Mouse (Mus musculus): ENCODE results near the gene Aanat. TPM values are rescaled to one million over a fixed set of nuclear protein-coding genes. Genes with fewer than 3 reads are reported as not detected.

Gene Aanat
- polyA plus RNA-seq, 1 experiment from 2014 or later = not detected

DNA sequence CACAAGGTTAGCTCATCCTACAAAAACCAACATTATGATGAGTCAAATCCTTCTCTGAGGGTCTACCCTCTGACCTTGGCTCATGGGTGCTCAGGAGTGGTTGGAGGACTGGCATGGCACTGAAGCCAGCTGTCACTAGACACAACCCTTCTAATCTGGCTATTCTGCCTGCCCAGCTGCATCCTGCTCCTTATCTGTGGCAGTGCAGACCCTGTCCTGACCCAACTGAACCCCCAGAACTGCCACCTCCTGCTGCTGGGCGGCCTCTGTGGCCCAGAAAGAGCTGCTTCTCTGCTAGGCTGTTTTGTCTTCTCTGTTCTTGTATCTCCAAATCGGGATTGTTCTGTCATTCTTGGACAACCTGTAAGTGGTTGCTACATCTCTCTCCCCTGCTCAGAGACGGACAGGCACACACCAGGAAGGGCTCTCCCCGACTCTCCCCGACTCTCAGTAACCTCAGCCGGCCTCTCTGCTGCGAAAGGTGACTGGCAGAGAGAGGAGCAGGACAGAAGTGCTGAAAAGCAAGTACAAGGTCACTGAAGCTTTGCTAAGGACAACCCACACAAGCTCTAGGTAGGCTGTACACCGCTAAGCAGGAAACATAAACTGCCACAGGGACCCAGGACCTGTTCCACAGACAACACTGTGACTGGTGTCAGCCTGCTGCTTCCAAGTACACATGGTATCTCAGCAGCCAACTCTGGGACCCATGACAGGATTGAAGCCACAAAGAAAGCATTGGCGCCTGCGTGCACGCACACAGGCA lies 36.8 kb upstream of the Aanat start:
- H3K27ac ChIP-seq (ENCODE audit: low read length) = no peak overlapping the region
- no peak; the same call in 1 of the 2 replicates for ATAC-seq (ENCODE audit: insufficient number of reproducible peaks, insufficient read depth, low FRiP score, low read depth)
- 82% methylated on average over 11 of the region's 11 CpGs for WGBS

GRCm38 (mm10) chr11:116550748-116551147 lies 35.5 kb upstream of the Aanat start:
- Histone ChIP-seq H3K4me1 (ENCODE audit: control insufficient read depth, insufficient read depth, low read length) (peaks cover 18% of the 10 kb centered on the region), H3K4me3 (ENCODE audit: low read depth, low read length) (no peak overlapping the region), H3K4me2 (replicated peaks; ENCODE audit: low read depth, low read length) (no peak overlapping the region), H3K27ac (ENCODE audit: low read length) (peak overlapping the region; percentile 48; the same call in 1 of the 2 replicates), H3K27me3 (ENCODE audit: control insufficient read depth, insufficient read depth, low read length) (no peaks in the 10 kb centered on the region), H3K9me3 (ENCODE audit: control insufficient read depth, low read depth, low read length) (no peaks in the 10 kb centered on the region), H3K9ac (replicated peaks; ENCODE audit: low read depth, low read length) (0 out of 2 replicates have a peak overlapping the region, but pooled peaks have one; percentile 18), H3K36me3 (ENCODE audit: control insufficient read depth, insufficient read depth, low read length) (no peaks in the 10 kb centered on the region; the same call in 1 of the 2 replicates)
- no peak for ATAC-seq (ENCODE audit: insufficient number of reproducible peaks, insufficient read depth, low FRiP score, low read depth)
- 39% methylated on average over 7 of the region's 7 CpGs for WGBS

More for the DNA sequence above, 36.8 kb upstream of the Aanat start:
- Histone ChIP-seq H3K27me3 (ENCODE audit: control insufficient read depth, insufficient read depth, low read length) (no peaks in the 10 kb centered on the region), H3K4me1 (ENCODE audit: control insufficient read depth, insufficient read depth, low read length) (peaks cover 18% of the 10 kb centered on the region), H3K9me3 (ENCODE audit: control insufficient read depth, low read depth, low read length) (no peaks in the 10 kb centered on the region), H3K9ac (replicated peaks; ENCODE audit: low read depth, low read length) (no peak overlapping the region), H3K4me3 (ENCODE audit: low read depth, low read length) (no peak overlapping the region), H3K36me3 (ENCODE audit: control insufficient read depth, insufficient read depth, low read length) (peaks cover 10% of the 10 kb centered on the region), H3K4me2 (replicated peaks; ENCODE audit: low read depth, low read length) (no peak overlapping the region)

GRCm38 (mm10) chr11:116552194-116552593 lies 34.0 kb upstream of the Aanat start:
- no peak for ATAC-seq (ENCODE audit: insufficient number of reproducible peaks, insufficient read depth, low FRiP score, low read depth)
- Histone ChIP-seq H3K4me3 (ENCODE audit: low read depth, low read length) (no peak overlapping the region), H3K27me3 (ENCODE audit: control insufficient read depth, insufficient read depth, low read length) (no peaks in the 10 kb centered on the region), H3K9ac (replicated peaks; ENCODE audit: low read depth, low read length) (no peak overlapping the region), H3K4me2 (replicated peaks; ENCODE audit: low read depth, low read length) (no peak overlapping the region), H3K36me3 (ENCODE audit: control insufficient read depth, insufficient read depth, low read length) (no peaks in the 10 kb centered on the region), H3K9me3 (ENCODE audit: control insufficient read depth, low read depth, low read length) (no peaks in the 10 kb centered on the region), H3K4me1 (ENCODE audit: control insufficient read depth, insufficient read depth, low read length) (peaks cover 22% of the 10 kb centered on the region), H3K27ac (ENCODE audit: low read length) (no peak overlapping the region)
- 70% methylated on average over 1 of the region's 1 CpGs for WGBS

DNA sequence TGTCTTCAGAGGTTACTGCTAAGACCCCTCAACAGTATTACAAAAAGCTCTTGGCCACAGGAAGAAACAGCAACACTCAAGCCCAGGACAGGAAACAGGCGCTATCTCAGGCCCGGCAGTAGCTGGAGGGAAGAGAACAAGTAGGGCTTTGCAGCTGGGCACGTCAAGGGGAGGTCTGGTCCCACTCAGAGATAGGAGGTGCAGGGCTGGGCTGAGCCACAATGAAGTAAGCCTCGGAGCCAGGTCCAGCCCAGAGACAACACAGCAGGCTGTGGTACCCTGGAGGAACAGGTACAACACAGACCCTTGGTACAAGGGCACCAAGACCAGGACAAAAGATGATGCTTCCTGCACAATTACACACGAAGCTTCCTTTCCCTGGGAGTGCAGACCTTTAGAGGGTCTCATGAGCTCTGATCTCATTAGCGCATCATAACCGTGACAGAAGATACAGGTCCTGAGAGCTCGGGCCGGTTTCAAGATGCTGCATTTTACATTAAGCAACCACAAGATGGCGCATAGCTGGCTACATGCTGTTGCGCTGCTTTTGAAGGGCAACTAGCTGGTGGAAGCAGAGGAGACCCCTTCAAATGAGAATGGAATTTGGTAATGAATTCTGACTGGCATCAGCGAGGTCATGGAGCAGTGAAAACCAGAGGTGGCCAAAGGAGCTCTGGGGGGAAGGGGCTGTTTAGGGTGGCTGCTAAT lies 31.9 kb upstream of the Aanat start:
- Histone ChIP-seq H3K4me3 (ENCODE audit: low read depth, low read length) (no peak overlapping the region), H3K9ac (replicated peaks; ENCODE audit: low read depth, low read length) (no peak overlapping the region), H3K9me3 (ENCODE audit: control insufficient read depth, low read depth, low read length) (no peaks in the 10 kb centered on the region), H3K27ac (ENCODE audit: low read length) (no peak overlapping the region), H3K36me3 (ENCODE audit: control insufficient read depth, insufficient read depth, low read length) (no peaks in the 10 kb centered on the region), H3K27me3 (ENCODE audit: control insufficient read depth, insufficient read depth, low read length) (no peaks in the 10 kb centered on the region), H3K4me2 (replicated peaks; ENCODE audit: low read depth, low read length) (no peak overlapping the region), H3K4me1 (ENCODE audit: control insufficient read depth, insufficient read depth, low read length) (peaks cover 22% of the 10 kb centered on the region)
- WGBS = 38% methylated on average over 12 of the region's 12 CpGs
- ATAC-seq (ENCODE audit: insufficient number of reproducible peaks, insufficient read depth, low FRiP score, low read depth) = 0 out of 2 replicates have a peak, but pooled peaks have one; percentile 28

DNA sequence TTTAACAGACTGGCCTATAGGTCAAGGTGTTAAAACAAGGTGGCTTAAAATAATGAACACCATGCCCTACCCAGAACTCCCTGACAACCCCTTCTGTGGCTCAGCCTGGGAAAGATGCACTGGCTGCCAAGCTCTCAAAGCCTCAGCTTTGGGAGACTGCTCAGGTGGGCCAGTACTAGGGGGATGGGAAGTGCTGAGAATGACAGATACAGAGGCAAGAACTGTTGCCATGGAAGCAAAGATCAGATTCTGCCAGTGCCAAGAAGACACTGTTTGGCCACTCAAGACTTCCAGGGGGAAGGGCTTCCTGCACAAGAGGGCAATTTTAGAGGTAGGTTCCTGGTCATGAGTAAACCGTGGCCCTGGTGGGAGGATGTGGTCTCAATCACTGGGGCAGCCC lies 30.7 kb upstream of the Aanat start:
- H3K36me3 ChIP-seq (ENCODE audit: control insufficient read depth, insufficient read depth, low read length) = no peaks in the 10 kb centered on the region
- H3K27ac ChIP-seq (ENCODE audit: low read length) = no peak overlapping the region
- ATAC-seq (ENCODE audit: insufficient number of reproducible peaks, insufficient read depth, low FRiP score, low read depth) = no peak

DNA sequence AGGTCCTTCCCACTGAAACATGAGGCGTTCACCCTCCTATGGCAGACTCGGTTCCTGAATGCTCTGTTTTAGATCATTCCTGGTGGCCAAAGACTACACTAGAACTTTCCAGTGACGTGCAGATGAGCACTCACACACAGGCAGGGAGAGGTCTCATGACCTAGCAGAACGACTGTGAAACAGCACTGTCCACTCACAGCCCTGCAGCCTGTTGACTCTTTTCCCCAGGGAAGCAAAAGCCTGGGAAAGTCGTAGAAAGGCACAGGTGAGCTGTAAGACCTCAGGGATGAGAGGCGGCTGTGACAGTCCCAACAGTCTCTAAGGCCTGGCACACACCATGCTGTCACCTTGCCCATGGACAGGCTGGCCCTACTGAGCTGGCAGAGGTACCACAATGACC lies 29.9 kb upstream of the Aanat start:
- peaks cover 8% of the 10 kb centered on the region for H3K4me1 ChIP-seq (ENCODE audit: control insufficient read depth, insufficient read depth, low read length)
- H3K4me2 ChIP-seq (replicated peaks; ENCODE audit: low read depth, low read length) = no peak overlapping the region
- H3K9ac ChIP-seq (replicated peaks; ENCODE audit: low read depth, low read length) = no peak overlapping the region
- no peak overlapping the region for H3K27ac ChIP-seq (ENCODE audit: low read length)
- ATAC-seq (ENCODE audit: insufficient number of reproducible peaks, insufficient read depth, low FRiP score, low read depth) = no peak
- H3K27me3 ChIP-seq (ENCODE audit: control insufficient read depth, insufficient read depth, low read length) = no peaks in the 10 kb centered on the region
- no peak overlapping the region for H3K4me3 ChIP-seq (ENCODE audit: low read depth, low read length)
- no peaks in the 10 kb centered on the region for H3K36me3 ChIP-seq (ENCODE audit: control insufficient read depth, insufficient read depth, low read length)
- H3K9me3 ChIP-seq (ENCODE audit: control insufficient read depth, low read depth, low read length) = no peaks in the 10 kb centered on the region
- WGBS = 51% methylated on average over 6 of the region's 6 CpGs

More for the DNA sequence above, 30.7 kb upstream of the Aanat start:
- no peak overlapping the region for H3K4me3 ChIP-seq (ENCODE audit: low read depth, low read length)
- 44% methylated on average over 1 of the region's 1 CpGs for WGBS
- H3K4me1 ChIP-seq (ENCODE audit: control insufficient read depth, insufficient read depth, low read length) = peaks cover 16% of the 10 kb centered on the region
- H3K4me2 ChIP-seq (replicated peaks; ENCODE audit: low read depth, low read length) = no peak overlapping the region
- no peaks in the 10 kb centered on the region for H3K9me3 ChIP-seq (ENCODE audit: control insufficient read depth, low read depth, low read length)
- no peak overlapping the region for H3K9ac ChIP-seq (replicated peaks; ENCODE audit: low read depth, low read length)
- H3K27me3 ChIP-seq (ENCODE audit: control insufficient read depth, insufficient read depth, low read length) = no peaks in the 10 kb centered on the region

GRCm38 (mm10) chr11:116565283-116566041 lies 20.8 kb upstream of the Aanat start:
- Histone ChIP-seq H3K9ac (replicated peaks; ENCODE audit: low read depth, low read length) (no peak overlapping the region), H3K4me3 (ENCODE audit: low read depth, low read length) (no peak overlapping the region), H3K27me3 (ENCODE audit: control insufficient read depth, insufficient read depth, low read length) (no peaks in the 10 kb centered on the region), H3K4me2 (replicated peaks; ENCODE audit: low read depth, low read length) (no peak overlapping the region), H3K4me1 (ENCODE audit: control insufficient read depth, insufficient read depth, low read length) (peaks cover 10% of the 10 kb centered on the region; the same call in 1 of the 2 replicates), H3K27ac (ENCODE audit: low read length) (no peak overlapping the region), H3K36me3 (ENCODE audit: control insufficient read depth, insufficient read depth, low read length) (no peaks in the 10 kb centered on the region), H3K9me3 (ENCODE audit: control insufficient read depth, low read depth, low read length) (no peaks in the 10 kb centered on the region)
- 48% methylated on average over 7 of the region's 7 CpGs for WGBS
- no peak for ATAC-seq (ENCODE audit: insufficient number of reproducible peaks, insufficient read depth, low FRiP score, low read depth)

GRCm38 (mm10) chr11:116567531-116567930 lies 18.7 kb upstream of the Aanat start:
- ATAC-seq (ENCODE audit: insufficient number of reproducible peaks, insufficient read depth, low FRiP score, low read depth) = no peak
- Histone ChIP-seq H3K27me3 (ENCODE audit: control insufficient read depth, insufficient read depth, low read length) (no peaks in the 10 kb centered on the region), H3K9ac (replicated peaks; ENCODE audit: low read depth, low read length) (no peak overlapping the region), H3K9me3 (ENCODE audit: control insufficient read depth, low read depth, low read length) (no peaks in the 10 kb centered on the region), H3K4me1 (ENCODE audit: control insufficient read depth, insufficient read depth, low read length) (peaks cover 10% of the 10 kb centered on the region; the same call in 1 of the 2 replicates), H3K4me3 (ENCODE audit: low read depth, low read length) (no peak overlapping the region), H3K36me3 (ENCODE audit: control insufficient read depth, insufficient read depth, low read length) (no peaks in the 10 kb centered on the region), H3K27ac (ENCODE audit: low read length) (no peak overlapping the region), H3K4me2 (replicated peaks; ENCODE audit: low read depth, low read length) (no peak overlapping the region)
- 85% methylated on average over 8 of the region's 8 CpGs for WGBS

All from stomach, embryonic 14.5 days (tissue).